Mouse (Mus musculus) embryo, embryonic 11.5 days (tissue): ENCODE data around the gene Rpl23.

Experiments used
- DNase-seq: peaks from one replicate; pipeline ENCODE4 v3.0.0-alpha.2; 2012; ENCODE audit warnings: low read depth, low spot score

Gene Rpl23

DNA sequence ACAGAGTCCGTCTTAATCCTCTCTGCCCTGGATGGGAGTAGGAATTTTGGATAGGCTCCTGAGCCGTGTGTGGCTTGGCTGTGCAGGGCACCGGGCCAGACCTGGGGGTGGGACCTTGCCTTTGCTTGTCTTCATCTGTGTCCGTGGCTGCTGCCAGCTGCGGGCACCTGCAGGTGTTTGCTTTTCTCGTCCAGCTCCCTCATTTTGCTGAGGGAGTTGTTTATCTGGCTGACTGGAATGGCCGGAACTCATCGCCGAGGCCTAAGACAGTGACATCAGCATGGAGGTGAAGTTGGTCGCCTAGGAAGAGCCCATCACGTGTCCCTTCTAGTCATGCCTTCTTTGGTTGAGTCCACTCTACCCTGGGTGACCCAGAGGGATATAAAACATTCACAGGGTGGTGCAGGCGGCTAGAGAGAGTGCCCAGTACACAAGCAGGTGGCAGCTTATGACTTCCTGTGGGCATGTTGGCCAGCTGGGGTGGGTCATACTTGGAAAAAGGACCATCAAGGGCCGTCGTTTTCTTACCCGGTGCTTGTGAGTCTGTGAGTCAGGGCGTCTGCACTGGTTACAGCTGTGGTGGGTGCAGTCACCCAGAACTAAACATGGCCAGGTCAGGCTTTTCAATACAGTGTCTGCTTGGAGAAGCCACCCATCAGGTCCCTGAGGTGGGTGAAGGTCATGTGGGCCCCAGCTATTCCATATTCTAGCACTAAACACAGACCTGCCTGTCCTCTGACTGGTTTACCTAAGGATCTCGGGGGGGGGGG is 31.7 kb upstream of the Rpl23 start:
- no peak for DNase-seq

DNA sequence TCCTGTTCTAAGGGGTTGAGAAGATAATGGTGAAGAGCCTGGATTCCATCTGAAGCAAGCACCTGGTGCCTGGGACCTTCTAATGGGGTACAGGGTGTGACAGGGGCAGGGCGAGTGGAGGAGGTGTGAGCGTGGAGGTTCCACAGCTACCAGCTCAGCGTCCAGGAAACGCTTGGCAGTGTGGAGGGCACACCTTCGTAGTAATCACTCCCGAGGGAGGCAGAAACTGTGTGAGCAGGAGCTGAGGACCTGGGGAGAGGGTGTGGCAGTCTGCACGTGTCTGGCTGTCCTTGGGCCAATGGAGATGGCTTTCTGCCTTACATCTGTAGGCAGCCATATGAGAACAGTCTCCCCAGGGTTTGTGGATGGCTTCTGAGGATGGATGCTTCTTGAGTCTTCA is 30.8 kb upstream of the Rpl23 start:
- DNase-seq, result no peak

DNA sequence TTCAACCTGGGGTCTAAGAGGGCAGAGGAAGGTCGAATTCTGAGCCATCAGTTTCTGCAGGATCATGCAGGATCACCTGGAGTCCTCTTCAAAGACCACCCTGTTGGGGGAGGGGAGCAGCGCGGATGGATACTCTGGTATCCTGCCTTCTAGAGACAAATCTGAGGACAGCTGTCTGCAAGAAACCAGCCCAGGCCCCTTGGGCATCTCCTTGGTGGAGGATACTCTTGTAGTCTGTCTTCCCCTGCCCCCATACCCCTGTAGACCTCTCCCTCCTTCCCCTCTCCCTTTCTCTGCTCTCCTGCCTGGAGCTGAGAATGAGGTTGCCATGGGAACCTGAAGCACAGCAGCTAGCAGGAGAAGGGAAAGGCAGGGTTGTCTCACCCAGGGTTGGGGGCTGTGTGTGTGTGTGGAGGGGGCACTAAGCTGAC is 30.3 kb upstream of the Rpl23 start:
- DNase-seq, result no peak

DNA sequence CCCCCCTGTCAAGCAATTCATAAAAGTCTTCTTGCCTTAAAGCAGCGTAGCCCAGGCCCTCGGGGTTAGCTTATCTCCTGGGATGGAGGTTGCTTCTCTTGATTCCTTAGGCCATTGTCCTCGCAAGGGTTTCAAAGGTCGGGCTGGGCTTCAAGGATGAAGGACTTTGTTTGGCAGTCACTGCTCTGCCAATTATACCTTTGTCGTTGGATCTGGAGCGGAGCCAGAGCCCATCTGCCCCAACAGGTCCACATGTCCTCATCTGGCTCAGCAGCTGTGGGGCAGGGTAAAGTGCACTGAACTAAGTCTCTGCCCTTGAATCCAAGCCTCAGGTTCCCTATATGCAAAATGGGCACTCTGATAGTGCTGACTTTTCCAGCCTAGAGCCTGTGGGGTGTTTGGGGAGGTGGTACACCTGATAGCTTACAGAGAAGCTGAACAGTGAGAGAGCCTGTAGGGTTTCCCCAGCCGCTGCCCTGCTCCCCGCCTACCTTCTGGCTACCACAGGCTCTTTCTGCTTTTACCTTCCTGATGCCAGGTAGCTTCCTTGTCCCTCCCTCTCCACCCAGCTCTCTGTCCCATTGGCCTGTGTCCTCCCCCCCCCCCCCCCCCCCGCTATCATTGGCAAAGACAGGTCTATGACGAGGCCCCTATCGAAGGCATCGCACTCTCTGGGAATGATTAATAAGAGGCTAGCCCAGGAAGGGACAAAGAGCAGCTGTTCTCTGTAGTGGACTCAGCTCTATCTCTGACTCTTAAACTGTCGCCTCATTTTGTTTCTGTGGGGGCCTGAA is 29.5 kb upstream of the Rpl23 start:
- no peak for DNase-seq

DNA sequence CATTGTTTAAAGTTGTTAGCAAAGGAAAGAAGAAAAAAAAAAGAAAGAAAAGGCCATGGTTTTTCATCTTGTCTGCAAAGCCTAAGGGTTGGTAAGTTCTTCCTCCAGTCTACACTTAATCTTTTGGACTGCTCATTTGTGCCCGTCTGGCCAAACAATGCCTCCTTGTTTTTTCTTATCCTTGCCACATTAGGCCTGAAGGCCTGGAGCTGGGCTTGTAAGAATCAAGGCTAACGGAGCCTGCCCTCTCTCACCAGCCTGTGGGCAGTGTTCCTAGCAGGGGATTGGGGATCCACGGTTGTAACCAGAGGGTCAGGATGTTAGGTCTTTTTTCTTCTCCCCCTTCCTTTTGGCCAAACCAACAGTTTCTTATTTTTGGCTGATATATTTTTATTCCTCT is 28.7 kb upstream of the Rpl23 start:
- no peak for DNase-seq

DNA sequence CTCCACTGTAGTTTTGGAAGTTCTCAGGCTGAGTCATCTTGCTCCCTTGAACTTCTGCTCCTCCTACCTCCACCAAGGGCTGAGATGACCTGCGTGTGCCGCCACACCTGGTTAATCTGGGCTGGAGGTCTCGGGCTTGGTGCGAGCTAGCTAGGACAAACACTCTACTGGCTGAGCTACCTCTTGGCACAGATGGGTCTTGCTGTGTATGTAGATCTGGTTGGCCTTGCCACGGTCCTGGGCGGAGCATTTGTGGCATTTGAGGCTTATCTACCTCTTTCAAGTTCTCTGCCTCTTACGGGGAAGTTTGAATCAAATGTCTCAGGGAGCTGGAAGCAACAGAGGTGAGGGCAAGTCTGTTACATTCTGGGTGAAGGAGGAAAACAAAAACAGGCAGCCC is 28.1 kb upstream of the Rpl23 start:
- no peak for DNase-seq

DNA sequence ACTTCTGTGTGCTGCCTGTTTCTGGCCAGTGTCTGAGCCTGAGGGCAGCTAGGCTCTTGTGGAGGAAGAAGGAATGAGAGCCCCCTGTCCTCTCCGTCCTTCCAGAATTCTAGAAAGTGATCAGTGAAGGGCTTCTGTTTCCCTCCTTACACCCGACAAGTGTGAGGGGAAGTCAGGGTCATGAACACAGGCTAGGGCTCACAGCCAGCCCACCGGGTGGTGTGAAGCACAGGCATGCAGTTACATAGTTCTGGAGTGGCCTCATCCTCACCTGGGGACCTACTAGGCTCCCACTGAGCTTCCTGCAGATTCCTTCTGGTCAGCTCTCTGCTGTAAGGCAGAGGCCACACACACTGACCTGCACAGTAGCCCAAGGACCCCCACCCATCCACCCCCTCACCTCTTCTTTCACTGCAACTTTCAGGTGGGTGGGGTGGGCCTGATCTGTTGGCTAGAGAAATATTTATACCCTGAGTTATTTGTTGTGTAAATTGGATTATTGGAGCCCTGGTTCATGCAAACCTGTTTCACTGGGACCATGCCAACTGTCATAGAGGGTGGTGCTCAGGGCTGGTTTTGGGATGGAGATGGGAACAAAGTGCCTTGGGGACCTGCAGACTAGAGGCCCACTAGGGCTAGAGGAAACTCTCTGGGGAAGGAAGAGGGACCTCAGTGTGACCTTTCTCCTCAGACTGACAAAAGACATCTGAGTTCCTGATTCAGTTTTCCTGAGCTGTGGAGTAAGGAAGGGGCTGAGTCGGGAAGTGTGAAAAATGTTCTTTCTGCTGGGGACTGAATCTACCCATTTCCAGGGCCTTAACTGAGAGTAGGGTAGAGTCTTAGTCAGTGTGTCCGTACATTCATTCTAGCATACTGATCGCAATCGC is 27.2 kb upstream of the Rpl23 start:
- no peak for DNase-seq

DNA sequence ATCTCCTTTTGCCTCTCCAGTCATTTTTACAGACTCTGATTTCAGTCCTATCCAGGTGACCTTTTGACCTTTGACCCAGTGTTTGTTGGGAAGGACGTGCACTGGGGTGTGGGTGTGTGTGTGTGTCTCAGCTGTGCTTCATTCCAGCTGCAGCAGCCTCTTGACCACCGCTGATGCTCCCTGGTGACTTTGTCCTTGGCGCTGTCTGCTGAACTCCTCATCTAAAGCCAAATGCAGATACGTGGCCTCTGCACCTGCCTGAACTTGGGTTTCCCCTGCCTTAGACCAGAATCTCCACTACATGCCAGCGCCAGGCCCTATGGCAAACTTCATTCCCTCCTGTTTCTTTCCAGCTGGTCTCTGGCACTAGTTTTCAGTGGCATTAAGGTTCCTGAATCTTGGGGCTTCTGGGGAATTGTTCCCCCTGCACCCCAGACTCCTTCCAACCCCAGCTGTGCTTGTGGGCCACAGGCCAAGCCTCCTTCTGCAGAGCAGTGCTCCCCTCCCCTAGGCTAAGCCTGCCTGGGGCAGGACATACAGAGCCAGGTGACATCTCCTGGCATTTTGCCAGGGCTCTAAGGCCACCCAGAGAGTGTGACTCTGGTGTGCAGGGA is 26.5 kb upstream of the Rpl23 start:
- no peak for DNase-seq

DNA sequence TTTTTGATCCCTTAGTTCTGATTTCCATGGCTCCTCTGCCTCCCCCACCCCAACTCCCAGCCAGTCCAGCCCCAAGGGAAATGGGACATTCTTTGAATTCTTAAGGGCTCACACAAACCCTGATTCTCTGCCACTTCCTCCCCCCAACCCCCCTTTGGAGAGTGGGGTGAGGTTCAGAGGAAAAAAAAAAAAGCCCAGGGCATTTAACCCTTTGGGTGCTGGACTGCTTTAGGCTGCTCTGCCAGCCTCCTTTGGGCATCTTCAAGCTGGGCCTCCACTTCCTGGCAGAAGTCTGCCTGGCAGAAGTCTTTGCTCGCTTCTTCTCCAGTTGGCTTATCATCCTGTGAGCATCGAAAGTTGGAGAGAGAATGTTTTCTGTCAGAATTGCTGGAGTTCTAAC is 25.9 kb upstream of the Rpl23 start:
- no peak for DNase-seq

DNA sequence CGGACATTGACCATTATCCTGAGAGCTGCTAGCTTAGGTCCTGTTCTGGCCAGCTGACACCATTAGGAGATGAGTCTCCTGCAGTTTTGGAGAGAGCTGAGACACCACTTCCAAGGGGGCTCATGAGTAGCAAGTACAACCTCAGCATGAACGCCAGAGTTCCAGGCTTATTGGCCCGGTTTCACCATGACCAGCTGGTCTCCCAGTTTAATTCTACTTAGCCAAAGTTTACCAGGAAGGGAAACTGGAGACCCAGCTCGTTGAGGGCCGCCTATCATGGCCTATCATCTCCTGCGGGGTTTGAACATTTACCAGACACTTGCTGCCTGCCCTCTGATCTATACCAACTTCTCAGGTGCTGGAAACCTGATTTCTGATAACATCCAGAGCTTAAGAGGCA is 25.4 kb upstream of the Rpl23 start:
- DNase-seq, result no peak

DNA sequence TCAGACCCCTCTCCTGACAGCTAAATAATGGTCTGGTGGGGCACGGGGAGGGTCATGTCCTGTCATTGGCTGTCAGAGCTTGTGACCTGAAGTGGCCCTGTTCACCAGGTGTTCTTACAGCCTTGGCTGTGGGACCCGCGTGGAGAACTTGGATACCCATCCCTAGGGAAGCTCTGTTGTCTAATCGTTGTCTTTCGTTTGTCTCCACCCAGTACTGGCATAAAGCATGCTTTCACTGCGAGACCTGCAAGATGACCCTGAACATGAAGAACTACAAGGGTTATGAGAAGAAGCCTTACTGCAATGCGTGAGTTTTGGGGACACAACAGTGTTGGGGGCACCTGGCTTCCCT is 24.4 kb upstream of the Rpl23 start:
- no peak for DNase-seq

DNA sequence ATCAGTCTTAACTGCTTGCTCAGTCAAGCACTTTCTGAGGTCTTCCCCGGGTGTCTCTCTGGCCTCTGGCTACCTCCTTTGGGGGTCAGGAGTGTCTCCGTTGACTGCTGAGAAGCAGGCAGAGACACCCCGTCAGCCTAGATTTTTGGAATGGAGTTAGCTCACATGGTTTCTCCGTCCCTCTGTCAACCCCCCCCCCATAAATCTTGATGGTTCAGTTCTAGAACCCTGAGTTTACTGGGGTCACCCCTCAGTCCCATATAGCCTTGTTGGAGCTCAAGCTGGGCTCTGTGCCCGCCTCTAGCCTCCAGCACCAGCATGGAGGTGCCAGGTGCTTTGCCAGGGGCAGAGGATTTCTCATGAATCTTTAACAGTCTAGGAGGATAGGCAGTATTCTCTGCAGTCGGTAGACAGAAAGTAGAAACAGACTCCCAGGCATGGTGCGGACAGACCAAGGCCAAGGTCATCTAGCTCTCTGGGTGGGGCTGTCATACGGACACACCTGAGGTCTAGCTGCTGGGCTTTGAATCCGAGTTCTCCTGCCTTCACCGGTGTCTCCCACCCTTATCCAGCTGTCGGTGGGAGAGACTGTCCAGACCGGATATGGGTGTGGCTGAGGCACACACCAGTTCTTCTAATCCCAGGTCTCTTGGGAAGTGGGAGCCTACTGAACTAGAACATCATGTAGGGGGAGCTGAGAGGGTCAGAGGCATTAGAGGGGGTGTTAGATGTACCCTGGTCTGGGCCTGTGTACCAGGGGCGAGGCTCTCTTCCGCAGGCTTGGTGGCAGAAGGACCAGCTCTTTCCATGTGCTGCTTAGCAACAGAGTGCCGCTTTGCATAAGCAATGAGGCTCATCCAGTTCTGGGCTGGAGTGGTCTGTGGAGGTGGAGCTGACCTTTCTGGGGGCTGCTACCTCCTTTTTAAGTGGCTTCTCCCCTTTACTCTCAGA is 23.7 kb upstream of the Rpl23 start:
- no peak for DNase-seq

DNA sequence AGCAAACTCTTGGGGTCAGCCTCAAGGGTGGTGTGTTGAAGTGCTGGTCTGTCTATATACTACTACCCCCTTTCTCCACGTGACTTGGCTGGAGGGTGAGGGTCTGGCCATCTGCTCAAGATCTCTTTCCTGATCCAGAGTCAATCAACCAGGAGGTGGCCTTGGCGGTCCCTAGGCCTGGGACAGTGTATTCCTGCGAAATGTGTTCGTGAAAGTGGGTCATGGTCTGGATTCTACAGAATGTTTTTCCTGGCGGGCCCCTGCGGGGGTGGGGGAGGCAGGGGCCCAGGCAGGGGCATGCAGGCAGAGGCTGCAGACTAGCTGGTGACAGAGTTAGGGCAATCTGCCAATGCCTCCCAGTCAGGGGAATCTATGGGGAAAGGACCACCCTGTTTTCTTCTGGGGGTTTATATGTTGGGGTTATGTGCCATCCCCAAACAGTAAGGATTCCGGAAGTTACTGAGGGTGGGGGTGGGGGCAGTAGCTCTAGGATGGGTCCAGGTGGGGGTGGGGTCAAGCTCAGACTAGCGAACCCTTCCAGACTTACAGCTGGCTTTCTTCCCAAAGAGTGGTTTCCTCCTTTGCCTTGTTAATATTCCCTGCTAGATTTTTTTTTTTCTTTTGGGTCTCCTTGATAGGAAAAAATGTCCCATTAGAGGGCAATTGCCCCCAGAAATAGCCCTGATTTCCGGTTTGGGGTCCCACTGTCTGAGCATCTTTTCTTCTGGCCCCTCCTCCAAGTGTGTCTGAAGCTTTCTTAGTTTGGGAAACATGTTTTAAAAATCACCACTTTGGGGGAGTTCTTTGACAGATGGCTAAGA is 22.8 kb upstream of the Rpl23 start:
- DNase-seq, result no peak

DNA sequence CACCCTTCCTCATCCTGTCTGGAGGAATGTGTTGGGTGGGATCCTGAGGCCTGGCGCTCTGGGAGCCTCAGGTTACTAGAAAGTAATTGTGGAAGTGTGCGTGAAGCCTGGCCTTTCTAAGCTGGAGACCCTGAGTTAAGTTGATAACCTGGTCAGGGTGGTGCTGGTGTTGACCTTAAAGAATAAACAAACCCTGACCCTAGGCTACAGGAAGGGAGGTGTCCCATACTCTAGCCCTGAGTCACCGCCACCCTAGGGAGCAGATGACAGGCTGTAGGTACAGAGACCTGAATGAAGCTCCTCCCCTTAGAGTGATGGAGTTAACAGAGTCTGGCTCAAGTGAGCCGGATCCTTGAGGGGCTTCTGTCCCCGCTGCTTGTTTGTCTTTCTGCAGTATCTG is 21.6 kb upstream of the Rpl23 start:
- no peak for DNase-seq

DNA sequence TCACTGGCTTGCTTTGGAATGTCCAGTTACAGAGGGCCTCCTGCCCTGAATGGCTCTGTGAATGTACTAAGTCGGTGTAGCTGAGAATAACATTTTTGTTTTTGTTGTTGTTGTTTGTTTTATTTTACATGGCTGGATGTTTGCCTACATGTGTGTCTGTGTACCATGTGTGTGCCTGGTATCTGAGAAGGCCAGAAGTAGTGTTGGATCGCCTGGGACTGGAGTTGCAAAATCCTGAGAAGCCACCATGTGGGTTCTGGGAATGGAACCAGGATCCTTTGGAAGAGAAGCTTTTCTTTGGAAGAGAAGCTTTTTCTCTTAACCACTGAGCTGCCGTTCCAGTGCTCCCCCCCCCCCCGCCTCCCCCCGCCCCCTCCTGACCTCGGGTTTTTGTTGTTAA is 20.3 kb upstream of the Rpl23 start:
- DNase-seq, result no peak

DNA sequence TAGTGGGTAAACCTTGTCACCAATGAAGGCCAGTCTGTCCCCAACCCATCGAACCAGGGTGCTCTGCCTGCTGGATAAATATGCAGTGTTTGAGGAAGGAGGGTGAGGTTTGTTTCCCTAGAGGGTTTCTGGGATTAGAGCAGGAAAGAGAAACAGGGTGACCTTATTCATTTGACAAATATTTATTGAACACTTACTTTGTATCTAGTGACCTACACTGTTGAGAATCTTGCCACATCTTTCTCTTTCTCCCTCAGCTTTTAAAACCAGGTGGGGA is 19.9 kb upstream of the Rpl23 start:
- DNase-seq, result no peak

DNA sequence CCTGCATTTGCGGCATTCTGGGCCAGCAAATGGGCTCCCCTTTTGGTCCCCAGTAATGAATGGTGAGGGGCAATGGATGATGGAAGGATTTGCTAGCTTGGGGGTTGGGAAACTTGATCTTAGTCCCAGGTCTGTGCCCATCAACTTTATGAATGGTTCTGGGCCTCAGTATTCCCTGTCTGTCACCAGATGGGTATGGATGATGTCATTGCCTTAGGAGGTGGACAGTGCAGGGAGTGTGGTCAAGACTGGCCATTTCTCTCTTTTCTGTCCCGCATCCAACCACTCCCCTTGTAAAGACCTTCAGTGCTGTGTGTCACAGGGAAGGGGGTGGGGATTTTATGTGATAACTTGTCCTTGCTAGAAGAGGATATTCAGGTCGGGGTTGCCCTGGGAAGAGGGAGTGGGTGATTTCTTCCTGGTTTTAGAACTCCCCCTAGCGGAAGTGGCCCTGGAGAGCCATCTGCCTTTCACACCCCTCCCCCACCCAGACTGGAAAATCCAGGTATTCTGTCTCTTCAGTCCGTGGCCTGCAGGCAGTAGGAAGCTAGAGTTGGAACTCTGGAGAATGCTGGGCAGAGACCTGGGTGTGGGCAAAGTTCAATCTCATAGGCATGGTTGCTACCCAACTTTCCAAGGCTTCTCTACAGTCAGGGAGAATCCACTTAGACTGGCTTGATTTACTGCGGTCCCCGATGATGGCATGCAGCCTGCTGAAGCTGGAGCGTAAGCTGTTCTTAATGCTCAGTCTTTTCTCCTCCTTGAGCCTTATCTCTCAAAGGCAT is 19.4 kb upstream of the Rpl23 start:
- no peak for DNase-seq

DNA sequence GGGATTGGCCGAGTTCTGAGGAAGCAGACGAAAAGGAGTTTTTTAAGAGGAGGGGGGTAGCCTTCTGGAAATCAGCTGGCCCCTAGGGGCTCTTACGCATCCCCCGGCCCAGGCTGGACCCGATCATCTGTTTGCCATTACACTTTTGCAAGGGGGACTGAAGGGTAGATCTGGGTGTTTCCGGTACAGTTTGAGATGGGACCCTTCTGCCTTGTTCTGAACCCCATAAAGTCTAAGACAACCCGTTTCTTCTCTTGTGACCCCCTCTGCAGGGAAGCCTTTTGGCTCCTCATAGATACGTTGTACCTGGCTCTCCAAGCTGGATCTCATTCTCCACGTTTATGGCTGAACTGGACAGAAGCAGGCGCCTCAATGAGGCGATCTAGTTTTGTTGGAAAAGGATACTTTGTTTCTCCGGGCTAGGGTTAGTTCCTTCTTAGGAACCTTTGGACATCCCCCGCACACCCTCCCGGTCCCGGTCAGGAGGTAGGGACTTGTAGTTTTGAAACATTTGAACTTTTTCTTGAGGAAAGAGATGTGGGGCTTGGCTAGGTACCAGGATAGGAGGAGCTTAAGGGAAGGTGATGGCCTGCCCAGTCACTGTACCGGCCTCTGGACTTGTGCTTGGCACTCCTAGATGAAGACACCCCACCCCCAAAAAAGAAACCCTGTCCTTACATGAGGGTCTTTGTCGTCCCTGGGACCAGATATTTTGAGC is 18.6 kb upstream of the Rpl23 start:
- DNase-seq, result no peak
